Mouse (Mus musculus): ENCODE measurements around the gene En2. TPM values are rescaled to one million over a fixed set of nuclear protein-coding genes. Genes with fewer than 3 reads are reported as not detected.

En2 gene
- polyA plus RNA-seq, 1 experiment from 2014 or later, result 0.04 TPM

GRCm38 (mm10) chr5:28136438-28136837, 29.1 kb upstream of the En2 start:
- Histone ChIP-seq H3K27ac (no peak overlapping the region), H3K36me3 (ENCODE audit: poor library complexity, severe bottlenecking) (no peaks in the 10 kb centered on the region), H3K9ac (no peak overlapping the region), H3K9me3 (replicated peaks) (no peaks in the 10 kb centered on the region), H3K4me3 (no peak overlapping the region), H3K27me3 (peaks cover 37% of the 10 kb centered on the region), H3K4me2 (no peak overlapping the region), H3K4me1 (no peaks in the 10 kb centered on the region; the same call in 1 of the 2 replicates)
- ATAC-seq, result no peak
- 28% methylated on average over 2 of the region's 2 CpGs for WGBS

- Histone ChIP-seq H3K9me3 (replicated peaks) (no peaks in the 10 kb centered on the region), H3K9ac (no peak overlapping the region), H3K4me1 (no peaks in the 10 kb centered on the region), H3K4me2 (no peak overlapping the region), H3K27ac (no peak overlapping the region), H3K4me3 (no peak overlapping the region), H3K36me3 (ENCODE audit: poor library complexity, severe bottlenecking) (no peaks in the 10 kb centered on the region), H3K27me3 (peaks cover 18% of the 10 kb centered on the region)
- no peak for ATAC-seq
These were observed 20.9 kb upstream of the En2 start for GRCm38 (mm10) chr5:28144555-28144954.

GRCm38 (mm10) chr5:28146018-28146417, 19.5 kb upstream of the En2 start:
- Histone ChIP-seq H3K9ac (no peak overlapping the region), H3K4me2 (no peak overlapping the region), H3K4me3 (no peak overlapping the region), H3K27me3 (peaks cover 18% of the 10 kb centered on the region), H3K27ac (no peak overlapping the region), H3K4me1 (no peaks in the 10 kb centered on the region), H3K36me3 (ENCODE audit: poor library complexity, severe bottlenecking) (no peaks in the 10 kb centered on the region), H3K9me3 (replicated peaks) (no peaks in the 10 kb centered on the region)
- no peak for ATAC-seq
- 85% methylated on average over 8 of the region's 8 CpGs for WGBS

GRCm38 (mm10) chr5:28148473-28148872, 17.0 kb upstream of the En2 start:
- no peak overlapping the region for H3K9ac ChIP-seq
- H3K27ac ChIP-seq, result no peak overlapping the region
- no peak overlapping the region for H3K4me3 ChIP-seq
- H3K4me2 ChIP-seq, result no peak overlapping the region
- WGBS, result 39% methylated on average over 3 of the region's 3 CpGs
- ATAC-seq, result no peak
- no peaks in the 10 kb centered on the region for H3K9me3 ChIP-seq (replicated peaks)
- peaks cover 31% of the 10 kb centered on the region for H3K27me3 ChIP-seq
- H3K4me1 ChIP-seq, result no peaks in the 10 kb centered on the region
- no peaks in the 10 kb centered on the region for H3K36me3 ChIP-seq (ENCODE audit: poor library complexity, severe bottlenecking)

- WGBS, result 75% methylated on average over 3 of the region's 3 CpGs
- Histone ChIP-seq H3K4me1 (no peaks in the 10 kb centered on the region), H3K9ac (no peak overlapping the region), H3K9me3 (replicated peaks) (no peaks in the 10 kb centered on the region), H3K4me3 (no peak overlapping the region), H3K36me3 (ENCODE audit: poor library complexity, severe bottlenecking) (no peaks in the 10 kb centered on the region), H3K27ac (no peak overlapping the region), H3K27me3 (peaks cover 41% of the 10 kb centered on the region), H3K4me2 (no peak overlapping the region)
- no peak for ATAC-seq
These were observed 16.1 kb upstream of the En2 start for GRCm38 (mm10) chr5:28149436-28149835.

- 2% methylated on average over 9 of the region's 9 CpGs for WGBS
- Histone ChIP-seq H3K36me3 (ENCODE audit: poor library complexity, severe bottlenecking) (no peaks in the 10 kb centered on the region), H3K4me3 (no peak overlapping the region), H3K9ac (no peak overlapping the region), H3K4me1 (peaks cover 18% of the 10 kb centered on the region), H3K9me3 (replicated peaks) (no peaks in the 10 kb centered on the region), H3K4me2 (no peak overlapping the region), H3K27ac (no peak overlapping the region), H3K27me3 (peaks cover 93% of the 10 kb centered on the region)
- ATAC-seq, result no peak
These were observed 8.3 kb upstream of the En2 start for GRCm38 (mm10) chr5:28157044-28157730.

GRCm38 (mm10) chr5:28157781-28158180, 7.7 kb upstream of the En2 start:
- Histone ChIP-seq H3K4me3 (no peak overlapping the region), H3K4me1 (peaks cover 19% of the 10 kb centered on the region), H3K4me2 (peak overlapping the region; percentile 29; the same call in 1 of the 2 replicates), H3K9ac (no peak overlapping the region), H3K36me3 (ENCODE audit: poor library complexity, severe bottlenecking) (no peaks in the 10 kb centered on the region), H3K27ac (no peak overlapping the region), H3K27me3 (peaks cover 94% of the 10 kb centered on the region), H3K9me3 (replicated peaks) (no peaks in the 10 kb centered on the region)
- ATAC-seq, result no peak
- WGBS, result under 1% methylated on average over 17 of the region's 17 CpGs

- Histone ChIP-seq H3K27me3 (peaks cover 94% of the 10 kb centered on the region), H3K9me3 (replicated peaks) (no peaks in the 10 kb centered on the region), H3K27ac (no peak overlapping the region), H3K36me3 (ENCODE audit: poor library complexity, severe bottlenecking) (no peaks in the 10 kb centered on the region), H3K4me2 (peak overlapping the region; percentile 29), H3K4me1 (peaks cover 19% of the 10 kb centered on the region), H3K4me3 (0 out of 2 replicates have a peak overlapping the region, but pooled peaks have one; percentile 9), H3K9ac (no peak overlapping the region)
- ATAC-seq, result 0 out of 2 replicates have a peak, but pooled peaks have one; percentile 21
- WGBS, result under 1% methylated on average over 30 of the region's 31 CpGs
These were observed 7.0 kb upstream of the En2 start for GRCm38 (mm10) chr5:28158308-28159071.

GRCm38 (mm10) chr5:28159072-28159458, 6.4 kb upstream of the En2 start:
- Histone ChIP-seq H3K9me3 (replicated peaks) (no peaks in the 10 kb centered on the region), H3K27ac (no peak overlapping the region), H3K4me1 (peaks cover 19% of the 10 kb centered on the region), H3K36me3 (ENCODE audit: poor library complexity, severe bottlenecking) (no peaks in the 10 kb centered on the region), H3K27me3 (peaks cover 94% of the 10 kb centered on the region), H3K4me2 (no peak overlapping the region), H3K4me3 (no peak overlapping the region), H3K9ac (no peak overlapping the region)
- WGBS, result 1% methylated on average over 15 of the region's 15 CpGs
- no peak for ATAC-seq

- H3K9ac ChIP-seq, result no peak overlapping the region
- H3K27ac ChIP-seq, result no peak overlapping the region
- no peak overlapping the region for H3K4me2 ChIP-seq
- no peaks in the 10 kb centered on the region for H3K36me3 ChIP-seq (ENCODE audit: poor library complexity, severe bottlenecking)
- peaks cover 97% of the 10 kb centered on the region for H3K27me3 ChIP-seq
- no peak for ATAC-seq
- WGBS, result 2% methylated on average over 8 of the region's 8 CpGs
- H3K9me3 ChIP-seq (replicated peaks), result no peaks in the 10 kb centered on the region
- H3K4me3 ChIP-seq, result no peak overlapping the region
- H3K4me1 ChIP-seq, result peaks cover 19% of the 10 kb centered on the region
These were observed 5.5 kb upstream of the En2 start for GRCm38 (mm10) chr5:28159891-28160470.

GRCm38 (mm10) chr5:28161383-28161937, 4.0 kb upstream of the En2 start:
- 2% methylated on average over 20 of the region's 20 CpGs for WGBS
- H3K9me3 ChIP-seq (replicated peaks), result no peaks in the 10 kb centered on the region
- no peaks in the 10 kb centered on the region for H3K36me3 ChIP-seq (ENCODE audit: poor library complexity, severe bottlenecking)
- peaks cover 99% of the 10 kb centered on the region for H3K27me3 ChIP-seq
- H3K27ac ChIP-seq, result no peak overlapping the region
- peak overlapping the region; percentile 12 for H3K4me3 ChIP-seq
- H3K4me1 ChIP-seq, result peaks cover 30% of the 10 kb centered on the region
- H3K9ac ChIP-seq, result no peak overlapping the region
- H3K4me2 ChIP-seq, result peak overlapping the region; percentile 23
- ATAC-seq, result no peak

GRCm38 (mm10) chr5:28161938-28162402, 3.5 kb upstream of the En2 start:
- ATAC-seq, result no peak
- WGBS, result 1% methylated on average over 24 of the region's 24 CpGs
- Histone ChIP-seq H3K27ac (no peak overlapping the region), H3K27me3 (peaks cover 99% of the 10 kb centered on the region), H3K4me3 (peak overlapping the region; percentile 12), H3K36me3 (ENCODE audit: poor library complexity, severe bottlenecking) (no peaks in the 10 kb centered on the region), H3K9ac (no peak overlapping the region), H3K9me3 (replicated peaks) (no peaks in the 10 kb centered on the region), H3K4me2 (peak overlapping the region; percentile 23), H3K4me1 (peaks cover 35% of the 10 kb centered on the region)
